ENCODE assay signal across 8 mouse cellular contexts in genomic region chr11:116388841-116389480, GRCm38 (mm10). TPM values are rescaled to one million over a fixed set of nuclear protein-coding genes. Genes with fewer than 3 reads are reported as not detected.
DNase-seq lines count a peak whose midpoint lies in the region; ATAC-seq and TF ChIP-seq lines count a peak whose summit lies in the region.

No protein-coding gene starts in this region.

- H3K27ac ChIP-seq in embryonic facial prominence, embryonic 12.5 days = 0 out of 2 replicates have a peak overlapping the region, but pooled peaks have one; percentile 17
- H3K27ac ChIP-seq in heart, postnatal 0 days (ENCODE audit: low read depth) = peak overlapping the region; percentile 65
- peak overlapping the region; percentile 99 for H3K27ac ChIP-seq in thymus, adult 2 months (ENCODE audit: control insufficient read depth, insufficient read depth, low read length)

- 0 out of 2 replicates have a peak overlapping the region, but pooled peaks have one; percentile 3 for H3K4me2 ChIP-seq in embryonic facial prominence, embryonic 12.5 days (replicated peaks)
- H3K4me2 ChIP-seq in heart, postnatal 0 days (ENCODE audit: low read depth, low read length) = peak overlapping the region; percentile 7; the same call in 1 of the 2 replicates

- no peaks in the 10 kb centered on the region for H3K36me3 ChIP-seq in embryonic facial prominence, embryonic 12.5 days
- no peaks in the 10 kb centered on the region for H3K36me3 ChIP-seq in heart, postnatal 0 days (replicated peaks; ENCODE audit: control insufficient read depth, insufficient read depth, low read length)
- no peaks in the 10 kb centered on the region for H3K36me3 ChIP-seq in thymus, adult 2 months (ENCODE audit: control insufficient read depth, insufficient read depth, low read length)

- ATAC-seq in embryonic facial prominence, embryonic 12.5 days (ENCODE audit: insufficient number of reproducible peaks, insufficient read depth, low FRiP score, low TSS enrichment) = no peak
- ATAC-seq in heart, postnatal 0 days (ENCODE audit: insufficient read depth, low read depth) = peak; percentile 55

- peak; percentile 72 for DNase-seq in 416B (ENCODE audit: low read depth)
- peak; percentile 75 for DNase-seq in Muller cell, postnatal 12 days (ENCODE audit: inconsistent ontology term)
- no peak for DNase-seq in heart, postnatal 0 days (ENCODE audit: low spot score)
- DNase-seq in kidney, postnatal 14 days = peak; percentile 55
- DNase-seq in lung, postnatal 4 days = peak; percentile 62 to 64
- no peak for DNase-seq in thymus, adult 2 months
- no peak for DNase-seq in right cerebral cortex, postnatal 14 days

- no peak for TF ChIP-seq POLR2A in thymus, adult 2 months (IDR thresholded peaks at IDR 0.05; ENCODE audit: control insufficient read depth, extremely low read depth, insufficient read depth, low read length, poor library complexity)

- no peak for TF ChIP-seq EP300 in heart, postnatal 0 days (IDR thresholded peaks at IDR 0.05; ENCODE audit: low read depth)

- no peak overlapping the region for H3K4me3 ChIP-seq in embryonic facial prominence, embryonic 12.5 days
- no peak overlapping the region for H3K4me3 ChIP-seq in heart, postnatal 0 days (ENCODE audit: low read depth, low read length)
- H3K4me3 ChIP-seq in thymus, adult 2 months (ENCODE audit: control insufficient read depth, insufficient read depth, low read length) = peak overlapping the region; percentile 9; the same call in 1 of the 2 replicates

- H3K9me3 ChIP-seq in embryonic facial prominence, embryonic 12.5 days = no peaks in the 10 kb centered on the region
- no peaks in the 10 kb centered on the region for H3K9me3 ChIP-seq in heart, postnatal 0 days (replicated peaks; ENCODE audit: control insufficient read depth, low read length)

- WGBS in embryonic facial prominence, embryonic 12.5 days = 70% methylated on average over 14 of the region's 14 CpGs
- WGBS in heart, postnatal 0 days = 64% methylated on average over 14 of the region's 14 CpGs
- WGBS in thymus, adult 2 months = 72% methylated on average over 14 of the region's 14 CpGs

- peak; percentile 18; the same call in 1 of the 2 replicates for TF ChIP-seq CTCF in heart, postnatal 0 days (IDR thresholded peaks at IDR 0.05; ENCODE audit: low read depth)
- TF ChIP-seq CTCF in thymus, adult 2 months (IDR thresholded peaks at IDR 0.05; ENCODE audit: borderline replicate concordance, control insufficient read depth, extremely low read depth, insufficient read depth, low read length, poor library complexity) = no peak

- peaks cover 29% of the 10 kb centered on the region for H3K4me1 ChIP-seq in embryonic facial prominence, embryonic 12.5 days
- 0 out of 2 replicates have a peak, but pooled peaks cover 13% of the 10 kb centered on the region for H3K4me1 ChIP-seq in heart, postnatal 0 days (ENCODE audit: control insufficient read depth, insufficient read depth)
- H3K4me1 ChIP-seq in thymus, adult 2 months (replicated peaks; ENCODE audit: control insufficient read depth, insufficient read depth, low read length) = peaks cover 17% of the 10 kb centered on the region

- H3K27me3 ChIP-seq in embryonic facial prominence, embryonic 12.5 days = no peaks in the 10 kb centered on the region
- no peaks in the 10 kb centered on the region for H3K27me3 ChIP-seq in heart, postnatal 0 days (ENCODE audit: control insufficient read depth, insufficient read depth, low read length)
- no peaks in the 10 kb centered on the region for H3K27me3 ChIP-seq in thymus, adult 2 months (ENCODE audit: control insufficient read depth, insufficient read depth, low read length)

- H3K9ac ChIP-seq in embryonic facial prominence, embryonic 12.5 days = no peak overlapping the region
- H3K9ac ChIP-seq in heart, postnatal 0 days (replicated peaks; ENCODE audit: low read depth, low read length) = no peak overlapping the region

RNA-seq across cellular contexts. Expression of gene Rnf157, which starts 23.9 kb away (rescaled TPM):
- polyA plus RNA-seq in embryonic facial prominence, embryonic 12.5 days (2016; fragmentation: Nextera tagmentation; extraction: Ambion mirVana) = 27.4 and 33.3 TPM in 2 replicates
- 10.8 and 11.4 TPM in 2 replicates for total RNA-seq in heart, postnatal 0 days (2014; rRNA removed; ENCODE audit: low replicate concordance)
- 2.2 and 3.5 TPM in 2 replicates for polyA plus RNA-seq in heart, postnatal 0 days (2015; fragmentation: Nextera tagmentation; extraction: Ambion mirVana)
- polyA plus RNA-seq in thymus, adult 2 months (2012; rRNA removed) = 98.7 and 119 TPM in 2 replicates

RNA-seq across cellular contexts. Expression of gene Ubald2, which starts 44.9 kb away (rescaled TPM):
- polyA plus RNA-seq in embryonic facial prominence, embryonic 12.5 days (2016; fragmentation: Nextera tagmentation; extraction: Ambion mirVana) = 32.3 and 44.1 TPM in 2 replicates
- total RNA-seq in heart, postnatal 0 days (2014; rRNA removed; ENCODE audit: low replicate concordance) = 48.3 and 161 TPM in 2 replicates
- polyA plus RNA-seq in heart, postnatal 0 days (2015; fragmentation: Nextera tagmentation; extraction: Ambion mirVana) = 32.3 and 41.9 TPM in 2 replicates
- polyA plus RNA-seq in thymus, adult 2 months (2012; rRNA removed) = 558 and 566 TPM in 2 replicates

RNA-seq across cellular contexts. Expression of gene Foxj1, which starts 53.8 kb away (rescaled TPM):
- polyA plus RNA-seq in embryonic facial prominence, embryonic 12.5 days (2016; fragmentation: Nextera tagmentation; extraction: Ambion mirVana) = 1.0 and 1.8 TPM in 2 replicates
- 2.7 TPM in 1 of 2 replicates, not detected in the other for total RNA-seq in heart, postnatal 0 days (2014; rRNA removed; ENCODE audit: low replicate concordance)
- polyA plus RNA-seq in heart, postnatal 0 days (2015; fragmentation: Nextera tagmentation; extraction: Ambion mirVana) = 0.04 and 1.0 TPM in 2 replicates
- 6.9 TPM in 2 replicates for polyA plus RNA-seq in thymus, adult 2 months (2012; rRNA removed)

Comparison
In these comparisons a context has a peak if more than half of its experiments do, and no peak if none do; other contexts are left out.
1. DNase-seq: peak in 416B (single experiment), Muller cell, postnatal 12 days (single experiment), kidney, postnatal 14 days (single experiment) and lung, postnatal 4 days (2 of 2); none in heart, postnatal 0 days (single experiment), thymus, adult 2 months (single experiment) and right cerebral cortex, postnatal 14 days (single experiment).
2. H3K27ac ChIP-seq: peak in every context shown above with its lines; median percentile 99 in thymus, adult 2 months; 65 in heart, postnatal 0 days; 17 in embryonic facial prominence, embryonic 12.5 days.
3. RNA of gene Ubald2, which starts 44.9 kb away (polyA plus RNA-seq): 558 to 566 TPM in thymus, adult 2 months; 32.3 to 41.9 TPM in heart, postnatal 0 days and 32.3 to 44.1 TPM in embryonic facial prominence, embryonic 12.5 days; every median in the first group is over 10 times any median in the second.